Mouse (Mus musculus): ENCODE data around the gene Slc9a9.
"Not testable (repeated sequence)": the region's sequence is repeated elsewhere in the genome, so short reads cannot be mapped to it uniquely, and the experiment has no call there.

Slc9a9 gene

GRCm38 (mm10) chr9:94669791-94670577, at the start of gene Slc9a9:
Gene Slc9a9, plus strand, starts transcription at chr9:94669909.
- peak; percentile 53 for DNase-seq (ENCODE audit: extremely low spot score, low spot score)

GRCm38 (mm10) chr9:94620342-94620741, 49.4 kb upstream of the Slc9a9 start:
- DNase-seq (ENCODE audit: extremely low spot score, low spot score): no peak

GRCm38 (mm10) chr9:94620846-94621245, 48.9 kb upstream of the Slc9a9 start:
- no peak for DNase-seq (ENCODE audit: extremely low spot score, low spot score)

GRCm38 (mm10) chr9:94621902-94622301, 47.8 kb upstream of the Slc9a9 start:
- no peak for DNase-seq (ENCODE audit: extremely low spot score, low spot score)

GRCm38 (mm10) chr9:94626737-94627136, 43.0 kb upstream of the Slc9a9 start:
- no peak for DNase-seq (ENCODE audit: extremely low spot score, low spot score)

- DNase-seq (ENCODE audit: extremely low spot score, low spot score): no peak
Measured at GRCm38 (mm10) chr9:94628948-94629347, 40.8 kb upstream of the Slc9a9 start.

GRCm38 (mm10) chr9:94634275-94634674, 35.4 kb upstream of the Slc9a9 start:
- not testable (repeated sequence) for DNase-seq (ENCODE audit: extremely low spot score, low spot score)

GRCm38 (mm10) chr9:94645631-94646030, 24.1 kb upstream of the Slc9a9 start:
- DNase-seq (ENCODE audit: extremely low spot score, low spot score): no peak

- no peak for DNase-seq (ENCODE audit: extremely low spot score, low spot score)
Measured at GRCm38 (mm10) chr9:94647425-94647824, 22.3 kb upstream of the Slc9a9 start.

- no peak for DNase-seq (ENCODE audit: extremely low spot score, low spot score)
Measured at GRCm38 (mm10) chr9:94649991-94650390, 19.7 kb upstream of the Slc9a9 start.

GRCm38 (mm10) chr9:94653198-94653597, 16.5 kb upstream of the Slc9a9 start:
- DNase-seq (ENCODE audit: extremely low spot score, low spot score): no peak

GRCm38 (mm10) chr9:94653827-94654226, 15.9 kb upstream of the Slc9a9 start:
- DNase-seq (ENCODE audit: extremely low spot score, low spot score): no peak

- no peak for DNase-seq (ENCODE audit: extremely low spot score, low spot score)
Measured at GRCm38 (mm10) chr9:94656265-94656664, 13.4 kb upstream of the Slc9a9 start.

GRCm38 (mm10) chr9:94659401-94660152, 10.1 kb upstream of the Slc9a9 start:
- no peak for DNase-seq (ENCODE audit: extremely low spot score, low spot score)

- DNase-seq (ENCODE audit: extremely low spot score, low spot score): no peak
Measured at GRCm38 (mm10) chr9:94661768-94662167, 7.9 kb upstream of the Slc9a9 start.

GRCm38 (mm10) chr9:94665248-94665647, 4.5 kb upstream of the Slc9a9 start:
- no peak for DNase-seq (ENCODE audit: extremely low spot score, low spot score)

GRCm38 (mm10) chr9:94668589-94668988, 1.1 kb upstream of the Slc9a9 start:
- DNase-seq (ENCODE audit: extremely low spot score, low spot score): no peak

GRCm38 (mm10) chr9:94670704-94671103, 995 bp downstream of the Slc9a9 start:
- no peak for DNase-seq (ENCODE audit: extremely low spot score, low spot score)

- DNase-seq (ENCODE audit: extremely low spot score, low spot score): no peak
Measured at GRCm38 (mm10) chr9:94674704-94675103, 5.0 kb downstream of the Slc9a9 start.

GRCm38 (mm10) chr9:94678021-94678655, 8.4 kb downstream of the Slc9a9 start:
- DNase-seq (ENCODE audit: extremely low spot score, low spot score): no peak

GRCm38 (mm10) chr9:94680468-94681094, 10.9 kb downstream of the Slc9a9 start:
- no peak for DNase-seq (ENCODE audit: extremely low spot score, low spot score)

GRCm38 (mm10) chr9:94681095-94681487, 11.4 kb downstream of the Slc9a9 start:
- DNase-seq (ENCODE audit: extremely low spot score, low spot score): no peak
